Mouse (Mus musculus) gastrocnemius, adult 2 months (tissue): ENCODE data around the gene Cplx3. TPM values are rescaled to one million over a fixed set of nuclear protein-coding genes. Genes with fewer than 3 reads are reported as not detected.

Source experiments
- DNase-seq: peaks from one replicate; pipeline ENCODE4 v3.0.0; 2022
- H3K27ac ChIP-seq: fragments of 200-600 bp; 2 replicates; pipeline ENCODE4 v1.8.1; 2022; ENCODE audit warnings: mild to moderate bottlenecking
- H3K4me3 ChIP-seq: fragments of 200-600 bp; 2 replicates; pipeline ENCODE4 v1.8.1; 2022; ENCODE audit warnings: mild to moderate bottlenecking, moderate library complexity
- CTCF ChIP-seq: fragments of 200-600 bp; IDR thresholded peaks from 2 replicates; pipeline ENCODE4 v1.8.1; 2022; ENCODE audit warnings: antibody characterized with exemption, mild to moderate bottlenecking, moderate library complexity
- intact Hi-C: fragments of 180-260 bp; cut with DNase I; formaldehyde crosslinking; loops from one replicate; pipeline ENCODE4 v1.15.1; 2025
- total RNA-seq, 2 experiments: library from RNA; stranded (reverse); gene quantifications; 2 replicates each; pipeline ENCODE4 v1.2.3; 2021

Gene Cplx3
- total RNA-seq, 2 experiments from 2014 or later = not detected

DNA sequence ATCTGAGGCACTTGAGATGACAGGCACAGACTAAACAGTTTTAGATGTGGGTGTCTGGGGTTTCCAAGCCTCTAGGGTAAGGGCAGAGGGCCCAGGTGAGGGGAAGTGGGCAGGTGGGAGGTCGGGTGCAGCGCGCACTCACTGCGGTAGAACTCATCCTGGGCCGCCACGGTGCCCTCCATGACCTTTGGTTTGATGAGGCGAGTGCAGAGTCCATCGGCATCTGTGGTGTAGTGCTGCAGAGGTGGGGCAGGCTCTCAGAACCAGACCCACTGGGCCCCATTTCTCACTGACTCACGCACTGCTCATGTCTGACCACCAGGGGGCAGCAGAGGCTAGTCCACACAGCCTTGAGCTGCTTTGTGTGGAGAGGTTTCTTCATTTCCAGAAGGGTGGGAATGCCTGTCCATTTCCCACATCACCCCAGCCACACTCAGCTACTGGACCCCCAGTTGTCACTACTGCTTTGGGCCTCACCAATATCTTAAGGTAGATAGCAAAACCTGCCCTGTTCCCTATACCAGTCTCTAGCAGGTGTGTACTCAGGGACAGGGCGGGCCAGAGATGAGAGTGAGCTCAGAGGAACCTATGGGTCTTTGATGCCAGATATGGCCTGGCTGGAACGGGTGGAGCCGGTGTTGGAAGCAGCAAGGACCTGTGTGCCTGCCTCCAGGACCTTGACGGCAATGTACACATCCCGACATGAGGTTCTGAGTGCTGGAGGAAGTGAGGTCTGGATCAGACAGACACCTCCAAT, 23.2 kb upstream of the Cplx3 start:
- no peak overlapping the region for H3K4me3 ChIP-seq
- DNase-seq = peak; percentile 85
- peak; percentile 100 for TF ChIP-seq CTCF
- intact Hi-C loops = loop anchor here (1.0 kb wide), 2 partner anchors 16 to 26 kb away; no protein-coding TSS in a partner anchor
- no peak overlapping the region for H3K27ac ChIP-seq

DNA sequence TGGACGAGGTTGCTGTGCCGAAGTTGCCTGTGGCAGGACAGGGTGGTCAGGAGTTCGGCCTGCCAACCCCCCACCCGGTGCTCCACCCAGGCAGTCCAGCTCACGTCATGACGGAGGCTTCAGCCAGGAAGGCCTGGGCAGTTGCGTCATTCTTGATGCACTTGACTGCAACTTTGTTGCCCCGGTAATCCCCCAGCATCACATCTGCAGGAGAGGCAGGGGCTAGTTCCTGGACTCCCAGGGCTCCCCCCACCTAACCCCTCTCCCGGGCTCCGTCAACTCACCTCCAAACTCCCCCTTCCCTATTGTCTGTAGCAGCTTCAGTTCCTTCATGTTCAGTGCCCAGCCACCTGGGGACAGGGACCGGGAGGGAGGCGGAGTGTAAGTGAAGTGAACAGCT, 22.6 kb upstream of the Cplx3 start:
- intact Hi-C loops = loop anchor here (1.0 kb wide), 2 partner anchors 17 to 27 kb away; no protein-coding TSS in a partner anchor
- DNase-seq = no peak
- Histone ChIP-seq H3K4me3 (no peak overlapping the region), H3K27ac (no peak overlapping the region)
- no peak for TF ChIP-seq CTCF

DNA sequence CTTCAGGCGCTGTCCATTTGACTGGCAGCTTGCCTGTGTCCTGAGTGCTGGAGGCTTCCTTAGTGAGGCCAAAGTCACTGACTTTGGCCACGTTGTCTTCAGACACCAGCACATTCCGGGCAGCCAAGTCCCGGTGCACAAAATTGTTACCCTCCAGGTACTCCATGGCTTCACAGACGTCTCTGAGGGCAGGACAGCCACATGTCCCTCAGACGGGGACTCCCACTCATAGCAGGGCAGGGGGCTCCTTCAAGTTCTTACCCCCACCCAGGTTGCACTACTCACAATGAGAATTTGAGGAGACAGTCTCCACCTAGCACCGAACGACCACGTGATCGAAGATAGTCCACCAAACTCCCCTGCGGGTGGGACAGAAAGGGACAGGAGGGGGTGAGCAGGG, 21.8 kb upstream of the Cplx3 start:
- intact Hi-C loops = no loop called here
- no peak overlapping the region for H3K27ac ChIP-seq
- TF ChIP-seq CTCF = no peak
- no peak for DNase-seq
- no peak overlapping the region for H3K4me3 ChIP-seq

GRCm38 (mm10) chr9:57627191-57627590, 21.1 kb upstream of the Cplx3 start:
- H3K27ac ChIP-seq = no peak overlapping the region
- intact Hi-C loops = no loop called here
- no peak for DNase-seq
- H3K4me3 ChIP-seq = no peak overlapping the region
- TF ChIP-seq CTCF = no peak

GRCm38 (mm10) chr9:57625674-57626500, 19.8 kb upstream of the Cplx3 start:
- DNase-seq = no peak
- Histone ChIP-seq H3K27ac (no peak overlapping the region), H3K4me3 (no peak overlapping the region)
- intact Hi-C loops = no loop called here
- TF ChIP-seq CTCF = no peak

DNA sequence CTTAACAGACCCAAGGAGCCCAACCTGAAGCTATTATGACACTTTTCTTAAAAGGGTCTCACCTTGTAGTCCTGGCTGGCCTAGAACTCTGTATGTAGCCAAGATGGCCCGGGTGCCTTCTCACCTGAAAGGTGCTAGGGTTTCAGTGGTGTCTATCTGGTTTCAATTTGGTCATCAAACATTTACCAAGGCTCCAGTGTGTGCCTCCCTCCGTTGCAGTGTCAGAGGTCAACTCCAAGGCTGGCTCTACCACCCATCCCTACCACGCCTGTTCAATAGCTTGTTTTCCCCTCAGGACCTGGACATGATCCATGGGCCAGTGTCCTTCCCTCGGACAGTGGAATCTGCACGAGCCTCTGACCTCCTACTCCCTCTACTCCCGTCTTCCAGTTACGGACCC, 18.2 kb upstream of the Cplx3 start:
- TF ChIP-seq CTCF = no peak
- Histone ChIP-seq H3K27ac (no peak overlapping the region), H3K4me3 (no peak overlapping the region)
- no peak for DNase-seq
- intact Hi-C loops = no loop called here

DNA sequence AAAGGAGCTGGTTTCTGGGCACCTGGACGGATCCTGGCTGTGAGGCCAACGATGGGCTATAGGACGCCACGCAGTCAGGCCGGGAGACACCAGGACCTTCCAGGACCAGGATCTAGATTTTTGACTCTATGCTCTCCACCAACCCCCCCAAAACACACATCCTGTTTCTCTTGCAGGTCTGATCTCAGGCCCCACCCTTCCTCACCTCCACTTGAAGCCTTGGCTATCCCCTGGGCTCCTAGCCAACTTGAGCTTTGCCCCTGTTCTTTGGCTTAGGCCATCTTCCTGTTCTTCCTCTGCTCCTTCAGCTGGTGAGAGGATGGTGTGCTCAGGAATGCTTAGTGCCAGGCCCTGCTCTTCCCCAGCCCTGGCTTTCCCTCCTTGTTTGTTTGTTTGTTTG, 14.6 kb upstream of the Cplx3 start, which contains the start of gene Lman1l:
Lman1l (minus strand) TSS at position 101 of the 400 bp plus-strand sequence.
- no peak for TF ChIP-seq CTCF
- H3K27ac ChIP-seq = no peak within 1 kb of the TSS
- no peak within 1 kb of the TSS for H3K4me3 ChIP-seq
- no peak for DNase-seq
- intact Hi-C loops = no loop called here

DNA sequence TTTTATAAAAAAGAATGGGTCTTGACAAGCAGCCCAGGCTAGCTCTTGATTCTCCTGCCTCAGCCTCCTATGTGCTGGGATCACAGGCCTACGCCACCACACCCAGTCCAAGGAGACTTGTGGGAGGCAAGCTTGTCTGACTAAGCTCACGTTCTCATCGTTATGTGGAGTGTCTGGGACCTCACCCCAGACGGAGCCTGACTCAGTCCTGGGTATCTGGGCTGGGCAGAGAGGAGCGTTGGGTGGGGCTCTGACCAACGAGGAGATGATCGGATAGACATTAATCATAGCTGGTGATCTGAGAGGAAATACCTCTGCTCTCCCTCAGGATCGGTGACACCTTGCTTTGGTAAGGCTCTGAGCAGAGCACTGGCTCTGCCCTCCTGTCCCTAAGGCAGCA, 12.8 kb upstream of the Cplx3 start:
- TF ChIP-seq CTCF = no peak
- no peak for DNase-seq
- H3K27ac ChIP-seq = no peak overlapping the region
- H3K4me3 ChIP-seq = no peak overlapping the region
- intact Hi-C loops = no loop called here

DNA sequence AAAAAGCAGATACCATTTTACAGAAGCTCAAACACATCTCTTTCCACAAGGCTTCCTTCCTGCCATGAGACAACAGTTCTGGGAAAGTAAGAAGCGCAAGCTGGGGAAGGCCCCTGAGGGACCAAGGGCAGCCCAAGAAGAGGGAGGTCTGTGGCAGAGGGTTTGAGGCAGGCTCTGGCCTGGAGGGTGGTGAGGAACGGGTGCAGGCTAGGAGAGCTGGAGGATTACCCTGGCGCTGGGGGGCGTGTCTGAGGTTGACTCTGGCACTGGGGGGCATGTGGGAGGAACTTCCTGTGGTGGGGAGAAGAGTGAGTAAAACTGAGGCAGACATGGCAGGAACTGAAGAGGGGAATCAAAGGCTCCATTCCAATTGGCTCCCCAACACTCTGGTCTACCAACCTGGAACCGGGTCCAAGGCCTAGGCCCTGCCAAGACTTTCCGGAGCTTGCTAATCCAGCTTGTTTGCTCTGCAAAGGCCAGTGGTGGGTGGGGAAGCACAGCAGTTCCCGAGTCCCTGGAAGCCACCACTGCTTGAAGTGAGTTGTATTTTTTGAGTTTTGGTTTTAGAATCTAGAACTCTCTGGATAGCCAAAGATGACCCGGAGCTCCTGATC, 11.6 kb upstream of the Cplx3 start:
- H3K4me3 ChIP-seq = no peak overlapping the region
- intact Hi-C loops = no loop called here
- DNase-seq = no peak
- TF ChIP-seq CTCF = no peak
- no peak overlapping the region for H3K27ac ChIP-seq

DNA sequence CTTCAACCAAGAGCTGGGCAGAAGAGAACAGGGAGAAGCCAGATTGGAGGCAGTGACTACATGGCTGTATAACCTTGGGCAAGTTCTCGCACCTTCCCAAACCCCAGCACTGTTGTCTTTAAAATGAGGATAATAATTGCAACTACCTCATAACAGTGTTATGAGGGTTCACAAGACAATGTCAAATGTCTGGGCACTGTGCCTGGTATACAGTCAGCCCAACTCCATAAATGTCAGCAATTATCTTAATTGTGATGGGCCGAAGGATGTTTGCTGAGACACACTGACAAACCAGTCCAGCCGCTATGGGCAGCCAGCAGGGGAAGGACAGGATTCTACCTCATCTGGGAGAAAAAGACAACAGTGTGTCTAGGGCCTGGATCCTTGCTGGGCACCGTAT, 8.7 kb upstream of the Cplx3 start:
- Histone ChIP-seq H3K27ac (no peak overlapping the region), H3K4me3 (no peak overlapping the region)
- no peak for TF ChIP-seq CTCF
- no peak for DNase-seq
- intact Hi-C loops = no loop called here

- intact Hi-C loops = no loop called here
- Histone ChIP-seq H3K4me3 (no peak overlapping the region), H3K27ac (no peak overlapping the region)
- no peak for TF ChIP-seq CTCF
- DNase-seq = no peak
Observed at GRCm38 (mm10) chr9:57613975-57614374, 7.9 kb upstream of the Cplx3 start.

DNA sequence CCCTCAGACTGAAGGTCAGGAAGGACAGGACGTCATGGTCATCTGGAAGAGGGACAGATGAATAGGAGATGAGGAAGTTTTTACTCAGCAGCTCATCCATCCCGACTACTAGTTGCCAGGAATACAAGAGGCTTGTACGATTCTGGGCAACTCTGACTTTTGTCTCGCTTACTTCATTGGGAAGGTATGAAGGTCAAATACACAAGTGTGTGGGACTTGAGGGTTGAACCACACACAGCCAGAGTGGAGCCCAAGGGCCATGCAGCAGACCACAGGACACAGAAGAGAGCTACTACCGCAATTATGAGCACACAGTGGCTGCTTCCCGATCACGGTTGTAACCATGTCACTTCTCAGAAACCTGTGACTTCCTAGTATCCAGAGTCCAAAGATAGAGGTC, 6.5 kb upstream of the Cplx3 start:
- Histone ChIP-seq H3K4me3 (no peak overlapping the region), H3K27ac (no peak overlapping the region)
- no peak for TF ChIP-seq CTCF
- no peak for DNase-seq
- intact Hi-C loops = no loop called here

DNA sequence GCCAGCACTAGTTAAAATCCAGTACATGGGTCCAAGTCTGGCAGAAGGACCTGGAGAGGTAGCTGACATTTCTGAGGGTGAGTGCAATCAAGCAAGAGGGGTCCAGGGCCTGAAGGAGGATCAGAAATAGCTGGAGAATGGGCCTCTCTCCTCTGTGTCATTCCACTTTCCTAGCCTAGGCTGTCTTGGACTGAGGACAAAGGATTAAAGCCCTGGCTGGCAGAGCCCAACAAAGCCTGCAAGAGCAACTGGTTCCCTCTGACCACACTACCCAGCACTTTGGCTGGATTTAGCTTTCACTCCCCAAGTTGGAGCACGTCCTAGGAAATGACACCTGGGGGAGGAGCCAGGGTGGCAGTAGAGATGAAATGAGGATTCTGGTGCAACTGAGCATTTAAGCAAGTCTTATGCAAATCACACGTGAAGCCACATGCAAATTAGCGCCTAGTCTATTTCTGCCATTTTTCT, 4.3 kb upstream of the Cplx3 start:
- intact Hi-C loops = no loop called here
- Histone ChIP-seq H3K4me3 (no peak overlapping the region), H3K27ac (no peak overlapping the region)
- no peak for TF ChIP-seq CTCF
- no peak for DNase-seq
